Mouse (Mus musculus): ENCODE measurements around the gene Trim71. TPM values are rescaled to one million over a fixed set of nuclear protein-coding genes. Genes with fewer than 3 reads are reported as not detected.

Trim71 gene
- polyA plus RNA-seq, 1 experiment from 2014 or later, result 3.8 TPM

Other genes with a start within 250 kb of the Trim71 start
- gene Bcl2a1c, start 234.2 kb downstream of the Trim71 start, polyA plus RNA-seq (2016; fragmentation: Nextera tagmentation; extraction: Ambion mirVana), result not detected in 2 replicates
- 42.3 and 52.1 TPM in 2 replicates for gene Crtap, start 173.7 kb downstream of the Trim71 start, polyA plus RNA-seq (2016; fragmentation: Nextera tagmentation; extraction: Ambion mirVana)
- 22.4 and 23.1 TPM in 2 replicates for gene Glb1, start 163.3 kb downstream of the Trim71 start, polyA plus RNA-seq (2016; fragmentation: Nextera tagmentation; extraction: Ambion mirVana)
- 9.9 and 12.3 TPM in 2 replicates for gene Tmppe, start 163.3 kb downstream of the Trim71 start, polyA plus RNA-seq (2016; fragmentation: Nextera tagmentation; extraction: Ambion mirVana)
- 0.07 TPM in 1 of 2 replicates, not detected in the other for gene Ccr4, start 59.5 kb downstream of the Trim71 start, polyA plus RNA-seq (2016; fragmentation: Nextera tagmentation; extraction: Ambion mirVana)
- gene C130032M10Rik, start 48.7 kb downstream of the Trim71 start, polyA plus RNA-seq (2016; fragmentation: Nextera tagmentation; extraction: Ambion mirVana), result 0.38 and 1.9 TPM in 2 replicates
- 67.4 and 68.7 TPM in 2 replicates for gene Cnot10, start 75.8 kb upstream of the Trim71 start, polyA plus RNA-seq (2016; fragmentation: Nextera tagmentation; extraction: Ambion mirVana)
- gene Dync1li1, start 124.4 kb upstream of the Trim71 start, polyA plus RNA-seq (2016; fragmentation: Nextera tagmentation; extraction: Ambion mirVana), result 99.8 and 122 TPM in 2 replicates
- 23.8 and 30.0 TPM in 2 replicates for gene Cmtm6, start 166.7 kb upstream of the Trim71 start, polyA plus RNA-seq (2016; fragmentation: Nextera tagmentation; extraction: Ambion mirVana)
- 96.0 and 108 TPM in 2 replicates for gene Cmtm7, start 217.5 kb upstream of the Trim71 start, polyA plus RNA-seq (2016; fragmentation: Nextera tagmentation; extraction: Ambion mirVana)